Mouse (Mus musculus) intestine, embryonic 14.5 days (tissue): Measurements from ENCODE around the gene Krtap12-1. TPM values are rescaled to one million over a fixed set of nuclear protein-coding genes. Genes with fewer than 3 reads are reported as not detected.
A peak's percentile ranks its signal among the peaks of the same experiment; 100 is the strongest.
"Not testable (repeated sequence)": the region's sequence is repeated elsewhere in the genome, so short reads cannot be mapped to it uniquely, and the experiment has no call there.

Experiments
- ATAC-seq: fragments of 200-750 bp; cut with Nextera tagmentation; replicated peaks from 2 replicates; pipeline ENCODE4 v1.8.0; 2017; ENCODE audit warnings: low read depth, moderate number of reproducible peaks, moderate TSS enrichment, moderate library complexity; ENCODE audit not compliant: low FRiP score, low TSS enrichment
- DNase-seq: peaks from one replicate; pipeline ENCODE4 v3.0.0-alpha.2; 2018; ENCODE audit warnings: low spot score
- H3K27ac ChIP-seq: fragments of 300-500 bp; sonication (generic); 2 replicates; pipeline ENCODE4 v1.5.1; 2014; ENCODE audit warnings: low read depth, mild to moderate bottlenecking, control low read depth
- H3K27me3 ChIP-seq: fragments of 300-500 bp; sonication (generic); replicated peaks from 2 replicates; pipeline ENCODE4 v1.6.1; 2014; ENCODE audit warnings: low read length, control low read depth; ENCODE audit not compliant: control insufficient read depth, insufficient read depth
- H3K36me3 ChIP-seq: fragments of 300-500 bp; sonication (generic); 2 replicates; pipeline ENCODE4 v1.6.1; 2014; ENCODE audit warnings: low read length, control low read depth; ENCODE audit not compliant: control insufficient read depth, insufficient read depth
- H3K4me1 ChIP-seq: fragments of 300-500 bp; sonication (generic); replicated peaks from 2 replicates; pipeline ENCODE4 v1.6.1; 2014; ENCODE audit warnings: low read length, control low read depth, mixed read lengths; ENCODE audit not compliant: control insufficient read depth, insufficient read depth
- H3K4me2 ChIP-seq: fragments of 300-500 bp; sonication (generic); 2 replicates; pipeline ENCODE4 v1.6.1; 2014; ENCODE audit warnings: low read length
- H3K4me3 ChIP-seq: fragments of 300-500 bp; sonication (generic); 2 replicates; pipeline ENCODE4 v1.5.1; 2014; ENCODE audit warnings: low read depth, low read length, control low read depth, mixed read lengths
- H3K9ac ChIP-seq: fragments of 300-500 bp; sonication (generic); 2 replicates; pipeline ENCODE4 v1.6.1; 2014; ENCODE audit warnings: mild to moderate bottlenecking, low read length
- H3K9me3 ChIP-seq: fragments of 300-500 bp; sonication (generic); 2 replicates; pipeline ENCODE4 v1.6.1; 2016; ENCODE audit warnings: low read length, control low read depth; ENCODE audit not compliant: control insufficient read depth
- WGBS: fragments of 180-500 bp; shearing (Covaris S2); extraction: QIAGEN DNeasy Blood & Tissue Kit; methylation state at CpG from one replicate; pipeline ENCODE4 v1.1.7; 2014; 5-methylcytosine and 5-hydroxymethylcytosine counted together
- polyA plus RNA-seq: library from polyadenylated mRNA; unstranded; fragments of >200 nt; fragmentation: Nextera tagmentation; extraction: Ambion mirVana; gene quantifications from 2 replicates; pipeline ENCODE4 v1.2.1, GENCODE M21; 2014

Gene Krtap12-1
- not detected in 2 replicates for polyA plus RNA-seq

- H3K36me3 ChIP-seq, H3K4me1 ChIP-seq, ATAC-seq, H3K27me3 ChIP-seq, H3K27ac ChIP-seq, H3K4me3 ChIP-seq, H3K9ac ChIP-seq, H3K4me2 ChIP-seq, DNase-seq, H3K9me3 ChIP-seq: not testable (repeated sequence)
- WGBS = 87% methylated on average over 1 of the region's 1 CpGs
These were observed at the start of gene Krtap12-1 for GRCm38 (mm10) chr10:77720299-77720698. TSS of gene Krtap12-1 (plus strand) at chr10:77720599.

GRCm38 (mm10) chr10:77670710-77671109 lies 49.7 kb upstream of the Krtap12-1 start:
- DNase-seq (no peak), ATAC-seq (no peak)
- WGBS = 71% methylated on average over 4 of the region's 4 CpGs
- Histone ChIP-seq H3K4me3 (no peak overlapping the region), H3K4me2 (no peak overlapping the region), H3K9ac (no peak overlapping the region), H3K36me3 (no peaks in the 10 kb centered on the region), H3K27ac (no peak overlapping the region), H3K9me3 (no peaks in the 10 kb centered on the region), H3K4me1 (no peaks in the 10 kb centered on the region), H3K27me3 (0 out of 2 replicates have a peak, but pooled peaks cover 2% of the 10 kb centered on the region)

DNA sequence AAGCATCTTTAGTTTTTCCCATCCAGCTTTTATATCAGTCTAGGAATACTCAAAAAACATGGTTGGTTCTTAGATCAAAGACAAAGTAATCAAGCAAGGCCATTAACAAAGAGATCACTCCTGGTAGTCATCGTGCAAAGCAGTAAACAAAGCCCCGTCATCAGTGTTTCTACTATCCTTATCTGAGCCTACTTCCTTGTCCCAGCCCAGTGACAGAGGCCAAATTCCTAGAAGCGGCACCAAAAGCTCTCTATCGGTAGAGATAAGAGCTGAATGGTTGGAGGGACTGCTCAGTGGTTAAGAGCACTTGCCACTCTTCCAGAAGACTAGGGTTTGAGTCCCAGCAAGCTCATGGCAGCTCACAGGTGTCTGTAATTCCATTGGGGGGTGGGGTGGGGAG lies 48.9 kb upstream of the Krtap12-1 start:
- no peak overlapping the region for H3K4me3 ChIP-seq
- no peaks in the 10 kb centered on the region for H3K4me1 ChIP-seq
- ATAC-seq = no peak
- H3K27ac ChIP-seq = no peak overlapping the region
- H3K9ac ChIP-seq = no peak overlapping the region
- no peaks in the 10 kb centered on the region for H3K36me3 ChIP-seq
- 32% methylated on average over 4 of the region's 4 CpGs for WGBS
- peaks cover 3% of the 10 kb centered on the region; the same call in 1 of the 2 replicates for H3K27me3 ChIP-seq
- H3K4me2 ChIP-seq = no peak overlapping the region
- no peaks in the 10 kb centered on the region for H3K9me3 ChIP-seq
- no peak for DNase-seq

DNA sequence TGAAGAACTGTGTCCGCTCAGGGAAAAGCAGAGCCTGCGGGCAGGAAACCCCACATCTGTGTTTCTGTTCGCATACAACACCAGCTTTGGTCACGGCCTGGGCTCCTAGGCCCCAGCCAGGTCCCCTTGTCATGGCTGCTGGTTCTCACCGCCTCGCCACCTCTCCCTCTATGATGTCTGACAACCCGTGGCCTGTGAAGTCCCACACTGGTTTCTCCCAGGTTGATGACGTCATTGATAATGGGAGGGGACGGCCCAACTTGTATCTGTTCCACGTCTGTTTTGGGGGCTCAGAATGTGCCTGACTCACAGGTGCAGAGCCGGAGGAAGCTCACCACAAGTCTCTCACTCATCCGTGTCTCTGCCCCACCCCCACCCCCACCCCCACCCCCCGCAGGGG lies 46.6 kb upstream of the Krtap12-1 start:
- Histone ChIP-seq H3K4me1 (peaks cover 5% of the 10 kb centered on the region; the same call in 1 of the 2 replicates), H3K9me3 (no peaks in the 10 kb centered on the region), H3K4me3 (no peak overlapping the region), H3K4me2 (no peak overlapping the region), H3K9ac (no peak overlapping the region), H3K27me3 (peaks cover 23% of the 10 kb centered on the region), H3K27ac (no peak overlapping the region), H3K36me3 (no peaks in the 10 kb centered on the region)
- WGBS = 56% methylated on average over 13 of the region's 13 CpGs
- no peak for DNase-seq
- ATAC-seq = no peak

- Histone ChIP-seq H3K4me2 (peak overlapping the region; percentile 50), H3K27me3 (peaks cover 29% of the 10 kb centered on the region), H3K36me3 (no peaks in the 10 kb centered on the region), H3K27ac (no peak overlapping the region), H3K4me1 (peaks cover 5% of the 10 kb centered on the region; the same call in 1 of the 2 replicates), H3K9me3 (no peaks in the 10 kb centered on the region), H3K9ac (no peak overlapping the region), H3K4me3 (peak overlapping the region; percentile 18)
- no peak for DNase-seq
- WGBS = under 1% methylated on average over 35 of the region's 35 CpGs
- no peak for ATAC-seq
These were observed 42.8 kb upstream of the Krtap12-1 start for GRCm38 (mm10) chr10:77677562-77677961.

GRCm38 (mm10) chr10:77682994-77683393 lies 37.4 kb upstream of the Krtap12-1 start:
- Histone ChIP-seq H3K4me2 (no peak overlapping the region), H3K27ac (no peak overlapping the region), H3K9me3 (no peaks in the 10 kb centered on the region), H3K4me3 (no peak overlapping the region), H3K27me3 (peaks cover 47% of the 10 kb centered on the region), H3K4me1 (peaks cover under 1% of the 10 kb centered on the region; the same call in 1 of the 2 replicates), H3K36me3 (no peaks in the 10 kb centered on the region), H3K9ac (no peak overlapping the region)
- WGBS = 77% methylated on average over 7 of the region's 7 CpGs
- no peak for ATAC-seq
- DNase-seq = no peak

DNA sequence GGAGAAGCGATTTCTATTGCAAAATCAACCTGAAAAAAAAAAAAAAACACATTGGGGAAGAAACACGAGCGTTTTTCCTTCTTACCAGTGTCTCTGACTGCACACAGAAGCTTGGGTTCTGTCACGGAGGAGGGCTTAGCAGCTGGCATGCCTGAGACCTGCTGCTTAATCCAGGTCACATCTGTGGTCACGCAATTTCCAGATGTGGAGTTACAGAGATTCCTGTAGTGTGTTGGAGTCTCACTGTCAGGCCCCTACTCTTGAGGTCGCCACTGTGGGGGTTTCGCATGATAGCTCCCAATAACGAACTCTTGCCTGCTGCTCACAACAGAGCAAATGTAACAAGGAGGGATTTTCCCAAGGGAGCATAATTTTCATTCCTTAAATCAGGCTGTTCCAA lies 36.2 kb upstream of the Krtap12-1 start:
- H3K4me1 ChIP-seq = no peaks in the 10 kb centered on the region
- H3K27ac ChIP-seq = no peak overlapping the region
- 32% methylated on average over 8 of the region's 8 CpGs for WGBS
- no peak overlapping the region for H3K4me3 ChIP-seq
- H3K4me2 ChIP-seq = no peak overlapping the region
- no peaks in the 10 kb centered on the region for H3K36me3 ChIP-seq
- no peak overlapping the region for H3K9ac ChIP-seq
- no peak for ATAC-seq
- H3K9me3 ChIP-seq = no peaks in the 10 kb centered on the region
- H3K27me3 ChIP-seq = peaks cover 36% of the 10 kb centered on the region
- DNase-seq = no peak

- Histone ChIP-seq H3K36me3 (no peaks in the 10 kb centered on the region), H3K27ac (no peak within 1 kb of the TSS), H3K4me1 (no peaks in the 10 kb centered on the region), H3K4me2 (no peak within 1 kb of the TSS; the same call in 1 of the 2 replicates), H3K9me3 (no peaks in the 10 kb centered on the region), H3K27me3 (peaks cover 36% of the 10 kb centered on the region), H3K9ac (no peak within 1 kb of the TSS), H3K4me3 (no peak within 1 kb of the TSS)
- peak; percentile 78 for ATAC-seq
- WGBS = 4% methylated on average over 22 of the region's 22 CpGs
- DNase-seq = peak; percentile 60
These were observed 34.3 kb upstream of the Krtap12-1 start, which contains the start of gene Tspear for GRCm38 (mm10) chr10:77685895-77686664. TSS of gene Tspear (plus strand) at chr10:77686569.

DNA sequence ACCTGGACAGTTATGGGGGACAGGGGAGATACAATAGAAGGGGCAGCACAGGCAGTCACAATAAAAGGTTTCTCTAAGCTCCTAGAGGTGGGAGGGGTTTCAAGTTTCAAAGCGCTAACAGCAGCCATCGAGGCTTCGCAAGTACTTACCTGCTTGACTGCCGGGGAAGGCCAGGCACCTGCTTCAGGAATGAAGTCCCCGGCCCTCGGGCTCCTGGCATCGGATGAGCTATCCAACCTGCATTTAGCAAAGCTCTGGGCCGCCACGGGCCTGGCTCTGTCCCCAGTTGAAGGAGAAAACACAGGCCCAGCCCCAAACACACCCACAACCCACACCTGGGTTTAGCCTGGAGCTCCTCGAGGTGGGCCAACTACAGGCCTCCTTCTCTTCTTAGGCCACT lies 33.4 kb upstream of the Krtap12-1 start:
- Histone ChIP-seq H3K9me3 (no peaks in the 10 kb centered on the region), H3K4me3 (no peak overlapping the region), H3K36me3 (no peaks in the 10 kb centered on the region), H3K27ac (no peak overlapping the region), H3K27me3 (peaks cover 36% of the 10 kb centered on the region), H3K4me2 (no peak overlapping the region), H3K9ac (no peak overlapping the region), H3K4me1 (no peaks in the 10 kb centered on the region)
- no peak for DNase-seq
- no peak for ATAC-seq
- 25% methylated on average over 10 of the region's 10 CpGs for WGBS
